Mouse (Mus musculus): ENCODE data around the gene Ebf1. TPM values are rescaled to one million over a fixed set of nuclear protein-coding genes. Genes with fewer than 3 reads are reported as not detected.

Ebf1 gene
- polyA plus RNA-seq, 1 experiment from 2014 or later, result 61.7 TPM

- Histone ChIP-seq H3K4me2 (ENCODE audit: low read depth, severe bottlenecking) (no peak overlapping the region), H3K27me3 (ENCODE audit: control insufficient read depth, insufficient read depth, low read length) (no peaks in the 10 kb centered on the region), H3K4me3 (ENCODE audit: low read depth, low read length) (no peak overlapping the region), H3K36me3 (ENCODE audit: control insufficient read depth, insufficient read depth, low read length) (no peaks in the 10 kb centered on the region), H3K9ac (ENCODE audit: low read length) (no peak overlapping the region), H3K27ac (replicated peaks; ENCODE audit: low read depth, low read length) (no peak overlapping the region), H3K9me3 (ENCODE audit: control insufficient read depth, low read length) (no peaks in the 10 kb centered on the region), H3K4me1 (ENCODE audit: control insufficient read depth, insufficient read depth, low read length) (peaks cover 6% of the 10 kb centered on the region; the same call in 1 of the 2 replicates)
- ATAC-seq (ENCODE audit: insufficient number of reproducible peaks, low FRiP score, low TSS enrichment, low read depth), result no peak
- WGBS, result 41% methylated on average over 6 of the region's 6 CpGs
- DNase-seq (ENCODE audit: low spot score), result no peak
Observed at GRCm38 (mm10) chr11:44740278-44741041, 123.3 kb downstream of the Ebf1 start.

- no peak for DNase-seq (ENCODE audit: low spot score)
- no peaks in the 10 kb centered on the region for H3K9me3 ChIP-seq (ENCODE audit: control insufficient read depth, low read length)
- no peaks in the 10 kb centered on the region for H3K27me3 ChIP-seq (ENCODE audit: control insufficient read depth, insufficient read depth, low read length)
- H3K36me3 ChIP-seq (ENCODE audit: control insufficient read depth, insufficient read depth, low read length), result no peaks in the 10 kb centered on the region
- peaks cover 6% of the 10 kb centered on the region; the same call in 1 of the 2 replicates for H3K4me1 ChIP-seq (ENCODE audit: control insufficient read depth, insufficient read depth, low read length)
- H3K4me2 ChIP-seq (ENCODE audit: low read depth, severe bottlenecking), result no peak overlapping the region
- no peak overlapping the region for H3K4me3 ChIP-seq (ENCODE audit: low read depth, low read length)
- H3K9ac ChIP-seq (ENCODE audit: low read length), result no peak overlapping the region
- no peak for ATAC-seq (ENCODE audit: insufficient number of reproducible peaks, low FRiP score, low TSS enrichment, low read depth)
- 71% methylated on average over 20 of the region's 20 CpGs for WGBS
- H3K27ac ChIP-seq (replicated peaks; ENCODE audit: low read depth, low read length), result no peak overlapping the region
Observed at GRCm38 (mm10) chr11:44741042-44741491, 124.0 kb downstream of the Ebf1 start.

- WGBS, result 47% methylated on average over 7 of the region's 7 CpGs
- DNase-seq (ENCODE audit: low spot score) (no peak), ATAC-seq (ENCODE audit: insufficient number of reproducible peaks, low FRiP score, low TSS enrichment, low read depth) (no peak)
- no peak overlapping the region for H3K27ac ChIP-seq (replicated peaks; ENCODE audit: low read depth, low read length)
- no peak overlapping the region for H3K4me2 ChIP-seq (ENCODE audit: low read depth, severe bottlenecking)
- no peaks in the 10 kb centered on the region for H3K27me3 ChIP-seq (ENCODE audit: control insufficient read depth, insufficient read depth, low read length)
- no peak overlapping the region for H3K4me3 ChIP-seq (ENCODE audit: low read depth, low read length)
- H3K9ac ChIP-seq (ENCODE audit: low read length), result no peak overlapping the region
- H3K9me3 ChIP-seq (ENCODE audit: control insufficient read depth, low read length), result no peaks in the 10 kb centered on the region
- H3K36me3 ChIP-seq (ENCODE audit: control insufficient read depth, insufficient read depth, low read length), result no peaks in the 10 kb centered on the region
- H3K4me1 ChIP-seq (ENCODE audit: control insufficient read depth, insufficient read depth, low read length), result no peaks in the 10 kb centered on the region
Observed at GRCm38 (mm10) chr11:44744446-44744845, 127.3 kb downstream of the Ebf1 start.

- H3K4me2 ChIP-seq (ENCODE audit: low read depth, severe bottlenecking), result no peak overlapping the region
- no peaks in the 10 kb centered on the region for H3K9me3 ChIP-seq (ENCODE audit: control insufficient read depth, low read length)
- no peak for DNase-seq (ENCODE audit: low spot score)
- no peak for ATAC-seq (ENCODE audit: insufficient number of reproducible peaks, low FRiP score, low TSS enrichment, low read depth)
- WGBS, result 91% methylated on average over 2 of the region's 2 CpGs
- no peak overlapping the region for H3K4me3 ChIP-seq (ENCODE audit: low read depth, low read length)
- no peaks in the 10 kb centered on the region for H3K4me1 ChIP-seq (ENCODE audit: control insufficient read depth, insufficient read depth, low read length)
- H3K27ac ChIP-seq (replicated peaks; ENCODE audit: low read depth, low read length), result no peak overlapping the region
- H3K36me3 ChIP-seq (ENCODE audit: control insufficient read depth, insufficient read depth, low read length), result no peaks in the 10 kb centered on the region
- no peak overlapping the region for H3K9ac ChIP-seq (ENCODE audit: low read length)
- no peaks in the 10 kb centered on the region for H3K27me3 ChIP-seq (ENCODE audit: control insufficient read depth, insufficient read depth, low read length)
Observed at GRCm38 (mm10) chr11:44745946-44746345, 128.8 kb downstream of the Ebf1 start.

- no peak overlapping the region for H3K4me3 ChIP-seq (ENCODE audit: low read depth, low read length)
- no peaks in the 10 kb centered on the region for H3K4me1 ChIP-seq (ENCODE audit: control insufficient read depth, insufficient read depth, low read length)
- H3K9me3 ChIP-seq (ENCODE audit: control insufficient read depth, low read length), result no peaks in the 10 kb centered on the region
- H3K27ac ChIP-seq (replicated peaks; ENCODE audit: low read depth, low read length), result no peak overlapping the region
- 48% methylated on average over 3 of the region's 3 CpGs for WGBS
- H3K9ac ChIP-seq (ENCODE audit: low read length), result no peak overlapping the region
- H3K4me2 ChIP-seq (ENCODE audit: low read depth, severe bottlenecking), result no peak overlapping the region
- DNase-seq (ENCODE audit: low spot score), result no peak
- ATAC-seq (ENCODE audit: insufficient number of reproducible peaks, low FRiP score, low TSS enrichment, low read depth), result no peak
- H3K27me3 ChIP-seq (ENCODE audit: control insufficient read depth, insufficient read depth, low read length), result no peaks in the 10 kb centered on the region
- no peaks in the 10 kb centered on the region for H3K36me3 ChIP-seq (ENCODE audit: control insufficient read depth, insufficient read depth, low read length)
Observed at GRCm38 (mm10) chr11:44746731-44747130, 129.6 kb downstream of the Ebf1 start.

GRCm38 (mm10) chr11:44749309-44749708, 132.2 kb downstream of the Ebf1 start:
- Histone ChIP-seq H3K4me2 (ENCODE audit: low read depth, severe bottlenecking) (no peak overlapping the region), H3K9ac (ENCODE audit: low read length) (no peak overlapping the region), H3K27ac (replicated peaks; ENCODE audit: low read depth, low read length) (no peak overlapping the region), H3K36me3 (ENCODE audit: control insufficient read depth, insufficient read depth, low read length) (no peaks in the 10 kb centered on the region), H3K27me3 (ENCODE audit: control insufficient read depth, insufficient read depth, low read length) (no peaks in the 10 kb centered on the region), H3K4me1 (ENCODE audit: control insufficient read depth, insufficient read depth, low read length) (no peaks in the 10 kb centered on the region), H3K4me3 (ENCODE audit: low read depth, low read length) (no peak overlapping the region), H3K9me3 (ENCODE audit: control insufficient read depth, low read length) (no peaks in the 10 kb centered on the region)
- WGBS, result 74% methylated on average over 3 of the region's 3 CpGs
- DNase-seq (ENCODE audit: low spot score) (no peak), ATAC-seq (ENCODE audit: insufficient number of reproducible peaks, low FRiP score, low TSS enrichment, low read depth) (no peak)

- Histone ChIP-seq H3K9ac (ENCODE audit: low read length) (no peak overlapping the region), H3K4me3 (ENCODE audit: low read depth, low read length) (no peak overlapping the region), H3K4me1 (ENCODE audit: control insufficient read depth, insufficient read depth, low read length) (no peaks in the 10 kb centered on the region), H3K36me3 (ENCODE audit: control insufficient read depth, insufficient read depth, low read length) (no peaks in the 10 kb centered on the region), H3K4me2 (ENCODE audit: low read depth, severe bottlenecking) (no peak overlapping the region), H3K9me3 (ENCODE audit: control insufficient read depth, low read length) (no peaks in the 10 kb centered on the region), H3K27me3 (ENCODE audit: control insufficient read depth, insufficient read depth, low read length) (no peaks in the 10 kb centered on the region), H3K27ac (replicated peaks; ENCODE audit: low read depth, low read length) (no peak overlapping the region)
- 86% methylated on average over 4 of the region's 4 CpGs for WGBS
- DNase-seq (ENCODE audit: low spot score) (no peak), ATAC-seq (ENCODE audit: insufficient number of reproducible peaks, low FRiP score, low TSS enrichment, low read depth) (no peak)
Observed at GRCm38 (mm10) chr11:44754336-44754735, 137.2 kb downstream of the Ebf1 start.

GRCm38 (mm10) chr11:44756321-44756720, 139.2 kb downstream of the Ebf1 start:
- H3K4me1 ChIP-seq (ENCODE audit: control insufficient read depth, insufficient read depth, low read length), result no peaks in the 10 kb centered on the region
- H3K4me3 ChIP-seq (ENCODE audit: low read depth, low read length), result no peak overlapping the region
- WGBS, result 84% methylated on average over 7 of the region's 7 CpGs
- no peaks in the 10 kb centered on the region for H3K27me3 ChIP-seq (ENCODE audit: control insufficient read depth, insufficient read depth, low read length)
- no peak for DNase-seq (ENCODE audit: low spot score)
- H3K27ac ChIP-seq (replicated peaks; ENCODE audit: low read depth, low read length), result no peak overlapping the region
- no peak overlapping the region for H3K9ac ChIP-seq (ENCODE audit: low read length)
- H3K9me3 ChIP-seq (ENCODE audit: control insufficient read depth, low read length), result no peaks in the 10 kb centered on the region
- H3K36me3 ChIP-seq (ENCODE audit: control insufficient read depth, insufficient read depth, low read length), result no peaks in the 10 kb centered on the region
- ATAC-seq (ENCODE audit: insufficient number of reproducible peaks, low FRiP score, low TSS enrichment, low read depth), result no peak
- no peak overlapping the region for H3K4me2 ChIP-seq (ENCODE audit: low read depth, severe bottlenecking)

GRCm38 (mm10) chr11:44758857-44759256, 141.7 kb downstream of the Ebf1 start:
- no peaks in the 10 kb centered on the region for H3K36me3 ChIP-seq (ENCODE audit: control insufficient read depth, insufficient read depth, low read length)
- WGBS, result 78% methylated on average over 4 of the region's 4 CpGs
- no peaks in the 10 kb centered on the region for H3K9me3 ChIP-seq (ENCODE audit: control insufficient read depth, low read length)
- ATAC-seq (ENCODE audit: insufficient number of reproducible peaks, low FRiP score, low TSS enrichment, low read depth) (no peak), DNase-seq (ENCODE audit: low spot score) (no peak)
- H3K9ac ChIP-seq (ENCODE audit: low read length), result no peak overlapping the region
- H3K27ac ChIP-seq (replicated peaks; ENCODE audit: low read depth, low read length), result no peak overlapping the region
- no peaks in the 10 kb centered on the region for H3K27me3 ChIP-seq (ENCODE audit: control insufficient read depth, insufficient read depth, low read length)
- H3K4me1 ChIP-seq (ENCODE audit: control insufficient read depth, insufficient read depth, low read length), result no peaks in the 10 kb centered on the region
- H3K4me3 ChIP-seq (ENCODE audit: low read depth, low read length), result no peak overlapping the region
- H3K4me2 ChIP-seq (ENCODE audit: low read depth, severe bottlenecking), result no peak overlapping the region

Data from limb, embryonic 11.5 days (tissue).